Mouse (Mus musculus) lung, postnatal 36 days (tissue): Measurements from ENCODE around the gene Kif3a.
"Not testable (repeated sequence)": the region's sequence is repeated elsewhere in the genome, so short reads cannot be mapped to it uniquely, and the experiment has no call there.

Source experiments
- DNase-seq: peaks from one replicate; pipeline ENCODE4 v3.0.0; 2022; ENCODE audit warnings: mixed read lengths

Gene Kif3a

GRCm38 (mm10) chr11:53546271-53546670 is 20.9 kb upstream of the Kif3a start:
- DNase-seq = no peak

GRCm38 (mm10) chr11:53547566-53547965 is 19.6 kb upstream of the Kif3a start:
- DNase-seq = peak; percentile 85

GRCm38 (mm10) chr11:53548036-53548605 is 19.1 kb upstream of the Kif3a start:
- no peak for DNase-seq

- no peak for DNase-seq
Observed at GRCm38 (mm10) chr11:53550714-53551113, 16.5 kb upstream of the Kif3a start.

GRCm38 (mm10) chr11:53551754-53552153 is 15.4 kb upstream of the Kif3a start:
- peak; percentile 42 for DNase-seq

- DNase-seq = not testable (repeated sequence)
Observed at GRCm38 (mm10) chr11:53556529-53556928, 10.7 kb upstream of the Kif3a start.

- not testable (repeated sequence) for DNase-seq
Observed at GRCm38 (mm10) chr11:53557992-53558391, 9.2 kb upstream of the Kif3a start.

GRCm38 (mm10) chr11:53559980-53560379 is 7.2 kb upstream of the Kif3a start:
- DNase-seq = not testable (repeated sequence)

- DNase-seq = no peak
Observed at GRCm38 (mm10) chr11:53561986-53562385, 5.2 kb upstream of the Kif3a start.

GRCm38 (mm10) chr11:53566646-53567045 is 533 bp upstream of the Kif3a start:
- no peak for DNase-seq

- DNase-seq = no peak
Observed at GRCm38 (mm10) chr11:53580562-53580961, 13.4 kb downstream of the Kif3a start.

GRCm38 (mm10) chr11:53583151-53583550 is 16.0 kb downstream of the Kif3a start:
- no peak for DNase-seq

- DNase-seq = peak; percentile 45
Observed at GRCm38 (mm10) chr11:53584849-53585248, 17.7 kb downstream of the Kif3a start.

- no peak for DNase-seq
Observed at GRCm38 (mm10) chr11:53585510-53585909, 18.3 kb downstream of the Kif3a start.

- no peak for DNase-seq
Observed at GRCm38 (mm10) chr11:53588279-53588678, 21.1 kb downstream of the Kif3a start.

GRCm38 (mm10) chr11:53590368-53590768 is 23.2 kb downstream of the Kif3a start:
- DNase-seq = peak; percentile 57

- no peak for DNase-seq
Observed at GRCm38 (mm10) chr11:53591116-53591515, 23.9 kb downstream of the Kif3a start.

- no peak for DNase-seq
Observed at GRCm38 (mm10) chr11:53604983-53605382, 37.8 kb downstream of the Kif3a start.

- peak; percentile 4 for DNase-seq
Observed at GRCm38 (mm10) chr11:53605609-53606008, 38.4 kb downstream of the Kif3a start.

GRCm38 (mm10) chr11:53609231-53609630 is 42.1 kb downstream of the Kif3a start:
- no peak for DNase-seq

GRCm38 (mm10) chr11:53609672-53610071 is 42.5 kb downstream of the Kif3a start:
- DNase-seq = no peak

GRCm38 (mm10) chr11:53615172-53615571 is 48.0 kb downstream of the Kif3a start:
- DNase-seq = no peak

GRCm38 (mm10) chr11:53615575-53615974 is 48.4 kb downstream of the Kif3a start:
- no peak for DNase-seq

- peak; percentile 42 for DNase-seq
Observed at GRCm38 (mm10) chr11:53616748-53617558, 49.8 kb downstream of the Kif3a start.
